Mouse (Mus musculus) MEL (cell line): ENCODE data around the gene Ugt1a10. TPM values are rescaled to one million over a fixed set of nuclear protein-coding genes. Genes with fewer than 3 reads are reported as not detected.

Experiments
- DNase-seq: peaks from one replicate; pipeline ENCODE4 v3.0.0; 2011; ENCODE audit warnings: low read depth, low spot score
- H3K27ac ChIP-seq: 2 replicates; pipeline ENCODE4 v1.5.1; 2012; ENCODE audit warnings: low read depth, mild to moderate bottlenecking, control low read depth, low read length, moderate library complexity; ENCODE audit not compliant: control insufficient read depth
- H3K27me3 ChIP-seq, 2 experiments: fragments of 150-350 bp in 1 of 2; sonication (generic) in 1 of 2; 2 replicates each; pipeline ENCODE4 v1.6.1; 2012; ENCODE audit warnings: low read length in 2 of 2, mild to moderate bottlenecking in 2 of 2, improper control_type of control experiment in 1 of 2, moderate library complexity in 1 of 2; ENCODE audit not compliant: insufficient read depth in 2 of 2, control insufficient read depth in 1 of 2
- H3K36me3 ChIP-seq, 2 experiments: 2 replicates each; pipeline ENCODE4 v1.6.1; 2012 to 2014; ENCODE audit warnings: low read length in 2 of 2, improper control_type of control experiment in 1 of 2, inconsistent platforms in 1 of 2, mild to moderate bottlenecking in 1 of 2; ENCODE audit not compliant: insufficient read depth in 2 of 2, control insufficient read depth in 1 of 2
- H3K4me1 ChIP-seq, 2 experiments: fragments of 150-350 bp in 1 of 2; sonication (generic) in 1 of 2; 2 replicates each; pipeline ENCODE4 v1.6.1; 2012; ENCODE audit warnings: low read length in 2 of 2, improper control_type of control experiment in 1 of 2, mild to moderate bottlenecking in 1 of 2; ENCODE audit not compliant: insufficient read depth in 2 of 2, control insufficient read depth in 1 of 2
- H3K4me3 ChIP-seq, 2 experiments: fragments of 150-350 bp in 1 of 2; sonication (generic) in 1 of 2; 2 replicates each; pipeline ENCODE4 v1.5.1; 2012; ENCODE audit warnings: low read depth in 2 of 2, low read length in 2 of 2, mild to moderate bottlenecking in 2 of 2, moderate library complexity in 2 of 2, control low read depth in 1 of 2, improper control_type of control experiment in 1 of 2; ENCODE audit not compliant: control insufficient read depth in 1 of 2, insufficient read depth in 1 of 2
- H3K79me2 ChIP-seq: 2 replicates; pipeline ENCODE4 v1.6.1; 2012; ENCODE audit warnings: mild to moderate bottlenecking, low read length, moderate library complexity; ENCODE audit not compliant: control insufficient read depth, poor library complexity, insufficient read depth
- H3K9ac ChIP-seq: 2 replicates; pipeline ENCODE4 v1.6.1; 2012; ENCODE audit warnings: low read depth, mild to moderate bottlenecking, control low read depth, low read length, moderate library complexity; ENCODE audit not compliant: control insufficient read depth, poor library complexity, severe bottlenecking
- H3K9me3 ChIP-seq: fragments of 150-350 bp; sonication (generic); replicated peaks from 2 replicates; pipeline ENCODE4 v1.6.1; 2012; ENCODE audit warnings: mild to moderate bottlenecking, low read length, improper control_type of control experiment, moderate library complexity; ENCODE audit not compliant: insufficient read depth
- BHLHE40 ChIP-seq: IDR thresholded peaks from 2 replicates; pipeline ENCODE4 v1.6.1; 2012; ENCODE audit warnings: low read depth, mild to moderate bottlenecking, inconsistent platforms, low read length, improper control_type of control experiment, borderline replicate concordance
- CHD2 ChIP-seq: IDR thresholded peaks from 2 replicates; pipeline ENCODE4 v1.6.1; 2011; ENCODE audit warnings: low read length, improper control_type of control experiment
- CTCF ChIP-seq, 3 experiments: IDR thresholded peaks in 2 of 3; conservative IDR thresholded peaks in 1 of 3; 2 replicates each; pipeline ENCODE4 v1.5.1; 2011 to 2012; ENCODE audit warnings: low read length in 3 of 3, low read depth in 2 of 3, mild to moderate bottlenecking in 2 of 3, improper control_type of control experiment in 1 of 3, inconsistent platforms in 1 of 3, mixed read lengths in 1 of 3, moderate library complexity in 1 of 3; ENCODE audit not compliant: control insufficient read depth in 1 of 3, insufficient read depth in 1 of 3, poor library complexity in 1 of 3, severe bottlenecking in 1 of 3
- ELF1 ChIP-seq: IDR thresholded peaks from 2 replicates; pipeline ENCODE4 v1.6.1; 2014; ENCODE audit warnings: low read depth, mild to moderate bottlenecking, inconsistent platforms, low read length, improper control_type of control experiment, moderate library complexity
- EP300 ChIP-seq, 2 experiments: IDR thresholded peaks; 2 replicates each; pipeline ENCODE4 v1.6.1; 2011; ENCODE audit warnings: improper control_type of control experiment in 2 of 2, low read length in 2 of 2, low read depth in 1 of 2, mild to moderate bottlenecking in 1 of 2
- ETS1 ChIP-seq: IDR thresholded peaks from 2 replicates; pipeline ENCODE4 v1.6.1; 2012; ENCODE audit warnings: low read depth, mild to moderate bottlenecking, inconsistent platforms, low read length, improper control_type of control experiment, moderate library complexity
- HCFC1 ChIP-seq: IDR thresholded peaks from 2 replicates; pipeline ENCODE4 v1.6.1; 2012; ENCODE audit warnings: low read depth, mild to moderate bottlenecking, inconsistent platforms, low read length, improper control_type of control experiment, moderate library complexity
- JUND ChIP-seq: IDR thresholded peaks from 2 replicates; pipeline ENCODE4 v1.6.1; 2011; ENCODE audit warnings: low read depth, mild to moderate bottlenecking, improper control_type of control experiment, low read length
- KAT2A ChIP-seq: conservative IDR thresholded peaks from 2 replicates; pipeline ENCODE4 v1.6.1; 2012; ENCODE audit warnings: low read depth, low read length, improper control_type of control experiment, inconsistent platforms
- MAX ChIP-seq: IDR thresholded peaks from 2 replicates; pipeline ENCODE4 v1.6.1; 2011; ENCODE audit warnings: low read length, improper control_type of control experiment
- MXI1 ChIP-seq: IDR thresholded peaks from 2 replicates; pipeline ENCODE4 v1.6.1; 2011; ENCODE audit warnings: mild to moderate bottlenecking, low read depth, low read length, improper control_type of control experiment
- MYB ChIP-seq: IDR thresholded peaks from 2 replicates; pipeline ENCODE4 v1.6.1; 2011; ENCODE audit warnings: mild to moderate bottlenecking, low read depth, low read length, improper control_type of control experiment
- MYC ChIP-seq: IDR thresholded peaks from 2 replicates; pipeline ENCODE4 v1.6.1; 2011; ENCODE audit warnings: low read depth, mild to moderate bottlenecking, low read length, improper control_type of control experiment, moderate library complexity
- NRF1 ChIP-seq: IDR thresholded peaks from 2 replicates; pipeline ENCODE4 v1.6.1; 2014; ENCODE audit warnings: low read depth, mild to moderate bottlenecking, inconsistent platforms, low read length, improper control_type of control experiment, moderate library complexity; ENCODE audit not compliant: poor library complexity, insufficient read depth, severe bottlenecking
- POLR2A ChIP-seq, 2 experiments: IDR thresholded peaks; 2 replicates each; pipeline ENCODE4 v1.6.1; 2011 to 2012; ENCODE audit warnings: low read length in 2 of 2, mild to moderate bottlenecking in 2 of 2, control low read depth in 1 of 2, improper control_type of control experiment in 1 of 2, low read depth in 1 of 2, moderate library complexity in 1 of 2; ENCODE audit not compliant: control insufficient read depth in 1 of 2, insufficient read depth in 1 of 2, poor library complexity in 1 of 2
- POLR2AphosphoS5 ChIP-seq: IDR thresholded peaks from 2 replicates; pipeline ENCODE4 v1.6.1; 2012; ENCODE audit warnings: low read depth, borderline replicate concordance, mild to moderate bottlenecking, inconsistent platforms, low read length, moderate library complexity, mixed read lengths
- RCOR1 ChIP-seq: IDR thresholded peaks from 2 replicates; pipeline ENCODE4 v1.6.1; 2012; ENCODE audit warnings: low read depth, mild to moderate bottlenecking, inconsistent platforms, low read length, improper control_type of control experiment
- SIN3A ChIP-seq: IDR thresholded peaks from 2 replicates; pipeline ENCODE4 v1.6.1; 2012; ENCODE audit warnings: low read length, improper control_type of control experiment, inconsistent platforms
- TAL1 ChIP-seq: IDR thresholded peaks from 2 replicates; pipeline ENCODE4 v1.6.1; 2012; ENCODE audit warnings: mild to moderate bottlenecking, inconsistent platforms, low read length, moderate library complexity, mixed read lengths
- TBP ChIP-seq: IDR thresholded peaks from 2 replicates; pipeline ENCODE4 v1.8.0; 2011; ENCODE audit warnings: low read depth, low read length, improper control_type of control experiment
- UBTF ChIP-seq: IDR thresholded peaks from 2 replicates; pipeline ENCODE4 v1.6.1; 2012; ENCODE audit warnings: low read depth, mild to moderate bottlenecking, inconsistent platforms, low read length, improper control_type of control experiment, moderate library complexity, borderline replicate concordance; ENCODE audit not compliant: insufficient read depth
- ZC3H11A ChIP-seq: IDR thresholded peaks from 2 replicates; pipeline ENCODE4 v1.6.1; 2012; ENCODE audit warnings: low read depth, mild to moderate bottlenecking, inconsistent platforms, low read length, improper control_type of control experiment
- ZNF384 ChIP-seq: IDR thresholded peaks from 2 replicates; pipeline ENCODE4 v1.6.1; 2012; ENCODE audit warnings: low read depth, mild to moderate bottlenecking, inconsistent platforms, low read length, improper control_type of control experiment
- polyA plus RNA-seq, 2 experiments: library from polyadenylated mRNA; stranded (reverse) in 1 of 2; unstranded in 1 of 2; fragments of >175 nt in 1 of 2; fragments of >200 nt in 1 of 2; gene quantifications; 2 replicates each; pipeline versions ENCODE4 v1.2.1 to v1.2.4; 2012; ENCODE audit warnings: low replicate concordance in 2 of 2, low read depth in 1 of 2; ENCODE audit not compliant: insufficient read length in 2 of 2, insufficient read depth in 1 of 2, missing spikeins in 1 of 2
- total RNA-seq: library from RNA; depleted of rRNA; stranded (reverse); fragments of 300-350 nt; gene quantifications from 2 replicates; pipeline ENCODE4 v1.2.3, GENCODE M21; 2012

Gene Ugt1a10
- total and polyA plus RNA-seq, 3 experiments, result not detected

- no peaks in the 10 kb centered on the region for H3K36me3 ChIP-seq
- no peak for DNase-seq
- TF ChIP-seq ELF1 (no peak), EP300 (IDR thresholded peaks at IDR 0.05; ENCODE audit: low read depth in 1 of 2, low read length in 2 of 2) (no peak), JUND (no peak), TAL1 (no peak), MYC (no peak), ETS1 (no peak), POLR2A (IDR thresholded peaks at IDR 0.05; ENCODE audit: control insufficient read depth in 1 of 2, insufficient read depth in 1 of 2, low read depth in 1 of 2, low read length in 2 of 2, poor library complexity in 1 of 2) (no peak), MAX (no peak), RCOR1 (no peak), NRF1 (no peak), KAT2A (no peak), UBTF (no peak), HCFC1 (no peak), CHD2 (no peak), POLR2AphosphoS5 (no peak), MXI1 (no peak), TBP (no peak), SIN3A (no peak), ZNF384 (no peak), BHLHE40 (no peak)
- TF ChIP-seq, all 39 proteins: peak for 0
- Histone ChIP-seq H3K4me3 (no peak within 1 kb of the TSS), H3K27ac (no peak within 1 kb of the TSS), H3K79me2 (no peaks in the 10 kb centered on the region), H3K9me3 (no peaks in the 10 kb centered on the region), H3K4me1 (no peaks in the 10 kb centered on the region), H3K9ac (no peak within 1 kb of the TSS), H3K27me3 (peaks cover 2 to 3% of the 10 kb centered on the region in 2 experiments; a peak in 2 of 4 replicates)
Measured at GRCm38 (mm10) chr1:88200456-88200855, 145.3 kb downstream of the Ugt1a10 start, which contains the start of gene Ugt1a2. TSS of gene Ugt1a2 (plus strand) at chr1:88200601.

- Histone ChIP-seq H3K27me3 (peaks cover 0 to 3% of the 10 kb centered on the region in 2 experiments; a peak in 1 of 4 replicates), H3K4me1 (no peaks in the 10 kb centered on the region), H3K27ac (no peak within 1 kb of the TSS), H3K79me2 (no peaks in the 10 kb centered on the region), H3K9ac (no peak within 1 kb of the TSS), H3K4me3 (no peak within 1 kb of the TSS), H3K9me3 (no peaks in the 10 kb centered on the region), H3K36me3 (peaks cover 0 to 4% of the 10 kb centered on the region in 2 experiments; a peak in 2 of 4 replicates)
- TF ChIP-seq MXI1 (no peak), TAL1 (no peak), CTCF (IDR thresholded peaks at IDR 0.05 in 2 of 3, conservative IDR thresholded peaks at IDR 0.05 in 1 of 3; ENCODE audit: control insufficient read depth in 1 of 3, insufficient read depth in 1 of 3, low read depth in 2 of 3, low read length in 3 of 3, poor library complexity in 1 of 3, severe bottlenecking in 1 of 3) (no peak), ZC3H11A (no peak), MYB (no peak)
- no peak for DNase-seq
Measured at GRCm38 (mm10) chr1:88205294-88205922, 150.2 kb downstream of the Ugt1a10 start, which contains the start of gene Dnajb3. TSS of gene Dnajb3 (minus strand) at chr1:88205782.
